Mouse (Mus musculus): Measurements from ENCODE around the gene Polr2f.

DNA sequence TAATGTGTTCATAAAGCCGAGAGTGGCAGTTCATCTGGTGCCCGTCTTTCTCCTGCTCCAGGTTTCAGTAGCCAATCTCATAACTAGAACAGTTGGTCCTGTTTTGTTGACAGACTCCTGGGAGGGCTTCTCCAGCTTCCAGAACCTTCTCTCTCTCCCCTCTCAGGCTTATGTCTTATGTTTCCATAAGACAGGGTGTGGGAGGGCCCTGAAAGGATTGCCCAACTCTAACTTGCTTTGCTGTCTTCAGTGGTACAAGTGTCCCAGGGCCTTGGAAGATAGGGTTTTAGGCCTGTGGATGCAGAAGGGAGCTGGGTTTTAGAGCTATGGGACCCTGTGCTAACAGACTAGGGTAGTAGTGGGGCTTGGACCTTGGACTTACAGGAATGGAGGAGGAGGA is 30.3 kb upstream of the Polr2f start:
- TF ChIP-seq CTCF (IDR thresholded peaks at IDR 0.05; ENCODE audit: extremely low read depth, insufficient read depth, low read length) (no peak), POLR2A (IDR thresholded peaks at IDR 0.05; ENCODE audit: extremely low read depth, insufficient read depth, low read length) (no peak)

Measured in cortical plate, adult 2 months (tissue).